Mouse (Mus musculus) adrenal gland, postnatal 10 days (tissue): ENCODE measurements around the gene Dnaaf3. TPM values are rescaled to one million over a fixed set of nuclear protein-coding genes. Genes with fewer than 3 reads are reported as not detected.
A peak's percentile ranks its signal among the peaks of the same experiment; 100 is the strongest.

ENCODE experiments used
- DNase-seq: peaks from one replicate; pipeline ENCODE4 v3.0.0; 2021; ENCODE audit warnings: mixed read lengths
- microRNA-seq: library from miRNA; unstranded; fragments of <30 nt; microRNA quantifications from one replicate; pipeline ENCODE4 v1.2.0, GENCODE M21; 2021
- total RNA-seq, 2 experiments: library from RNA; stranded (reverse); gene quantifications; 2 replicates each; pipeline ENCODE4 v1.2.3; 2021

Dnaaf3 gene
- total RNA-seq, 2 experiments from 2014 or later, result 0.60 to 1.1 TPM

DNA sequence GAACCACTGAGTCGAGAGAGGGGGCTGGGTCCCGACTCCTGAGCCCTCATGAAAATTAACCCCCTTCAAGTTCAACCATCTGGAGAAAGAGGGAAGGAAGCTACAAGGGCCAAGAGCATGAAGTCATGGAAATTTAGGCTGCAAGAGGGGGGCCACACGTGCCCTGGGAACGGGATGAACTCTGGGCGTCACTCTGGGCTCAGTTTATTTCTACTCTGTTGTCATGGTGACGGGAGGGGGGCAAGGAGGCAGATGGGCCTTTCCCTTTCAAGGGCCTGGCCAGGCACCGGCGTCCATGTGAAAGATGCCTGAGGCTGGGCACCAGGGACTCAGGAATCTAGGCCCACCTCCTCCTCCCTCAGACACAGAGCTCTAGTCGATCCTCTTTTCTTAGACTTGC is 34.0 kb downstream of the Dnaaf3 start:
- peak; percentile 57 for DNase-seq

DNA sequence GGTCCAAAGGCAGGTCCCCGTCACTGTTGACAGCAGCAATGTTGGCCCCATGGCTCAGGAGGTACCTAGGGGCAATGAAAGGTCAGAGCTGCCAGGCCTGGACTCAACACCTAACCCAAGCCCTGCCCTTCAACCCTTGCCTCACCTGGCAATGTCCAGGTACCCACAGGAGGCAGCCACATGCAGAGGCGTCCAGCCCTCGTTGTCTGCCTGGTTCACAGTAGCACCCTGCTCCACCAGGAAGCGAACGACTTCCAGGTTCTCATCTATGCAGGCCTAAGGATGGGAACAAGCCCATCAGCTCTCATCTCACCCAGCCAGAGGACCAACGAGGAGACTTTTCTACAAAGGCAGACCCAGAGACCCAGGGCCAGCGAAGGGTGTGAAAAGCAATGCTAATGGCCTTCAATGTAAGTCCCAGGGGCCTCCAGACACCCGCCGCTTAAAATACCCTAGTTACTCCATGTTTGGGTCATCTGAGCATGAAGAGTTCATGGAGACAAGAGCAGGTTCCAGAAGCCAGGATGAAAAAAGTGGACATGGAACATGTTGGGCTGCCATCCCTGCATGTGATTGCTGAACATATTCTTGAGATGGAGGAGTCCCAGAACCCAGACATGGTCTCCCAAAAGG is 34.9 kb downstream of the Dnaaf3 start:
- no peak for DNase-seq

DNA sequence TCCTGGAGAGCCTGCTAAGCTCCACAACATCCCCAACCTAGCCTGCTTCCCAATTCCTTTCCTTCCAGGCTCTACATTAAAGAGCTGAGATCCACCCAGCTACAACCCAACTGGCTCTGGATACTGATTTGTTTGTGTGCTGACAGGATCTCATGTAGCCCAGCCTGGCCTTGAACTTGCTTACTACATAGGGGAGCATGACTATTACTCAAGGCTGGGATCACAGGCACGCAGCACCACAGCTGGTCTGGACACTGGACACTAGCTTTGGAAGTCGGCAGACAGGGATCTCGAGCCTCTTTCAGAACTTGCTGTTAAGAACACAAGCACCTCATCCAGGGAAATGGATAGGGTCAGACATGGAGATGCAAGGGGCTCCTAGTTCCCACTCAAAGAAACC is 35.8 kb downstream of the Dnaaf3 start:
- DNase-seq, result no peak

DNA sequence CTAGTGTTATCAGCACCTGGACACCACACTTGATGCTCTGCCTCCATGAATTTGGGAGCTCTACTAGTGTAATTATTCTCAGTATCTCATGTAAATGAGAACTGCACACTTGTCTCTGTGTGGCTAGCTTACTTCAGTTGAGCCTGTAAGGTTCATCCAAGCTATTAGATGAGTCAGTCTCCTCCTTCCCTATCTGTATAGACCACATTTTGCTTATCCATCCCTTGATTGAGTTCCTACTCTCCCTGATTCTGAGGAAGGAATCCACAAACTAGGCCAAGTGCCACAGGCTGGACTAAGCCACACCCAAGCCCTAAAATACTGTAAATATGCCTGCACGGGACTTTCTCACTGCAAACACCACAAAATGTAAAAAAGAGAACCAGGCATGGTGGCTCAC is 38.3 kb downstream of the Dnaaf3 start:
- DNase-seq, result no peak

DNA sequence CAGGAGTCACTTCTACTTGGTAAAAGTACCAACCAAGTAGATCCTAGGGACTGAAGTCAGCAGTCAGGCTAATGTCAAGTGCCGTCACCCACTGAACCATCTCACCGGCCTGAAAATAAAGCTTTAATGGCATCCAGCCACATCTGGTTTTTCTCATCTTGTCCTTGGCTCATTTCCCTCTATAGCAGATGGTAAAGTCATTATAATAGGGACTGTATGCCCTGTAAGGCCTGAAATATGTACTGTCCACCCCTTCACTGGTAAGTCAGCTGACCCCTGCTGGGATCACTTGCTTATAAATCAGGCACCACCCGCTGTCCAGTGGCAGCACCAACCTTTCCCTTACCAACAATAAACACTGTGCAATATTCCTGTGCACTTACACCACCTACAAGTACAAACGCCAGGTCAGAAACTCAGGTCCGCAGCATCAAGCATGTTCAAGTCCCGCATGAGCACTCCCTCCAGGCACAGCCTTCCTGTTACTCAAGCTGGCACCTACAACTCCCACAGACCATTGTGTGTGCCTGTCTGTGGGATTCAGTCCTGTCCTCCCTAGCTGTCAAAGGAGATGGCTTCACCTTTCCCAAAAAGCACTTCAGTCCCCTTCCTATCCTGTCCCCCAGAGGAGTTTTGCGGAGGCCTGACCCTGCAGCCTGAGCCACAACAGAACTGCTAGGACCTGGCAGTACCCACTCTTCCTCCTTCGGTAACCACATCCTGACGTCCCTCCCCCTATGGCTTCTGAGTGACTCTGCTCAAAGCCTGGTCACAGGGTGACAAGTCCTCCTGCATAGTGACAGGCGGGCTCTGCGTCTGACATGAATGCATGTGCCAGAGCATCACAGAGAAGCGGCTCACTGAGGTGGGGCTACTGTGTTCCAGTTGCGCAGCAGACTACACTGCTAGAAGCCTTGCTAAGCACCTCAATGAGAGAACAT is 39.7 kb downstream of the Dnaaf3 start:
- DNase-seq, result no peak

DNA sequence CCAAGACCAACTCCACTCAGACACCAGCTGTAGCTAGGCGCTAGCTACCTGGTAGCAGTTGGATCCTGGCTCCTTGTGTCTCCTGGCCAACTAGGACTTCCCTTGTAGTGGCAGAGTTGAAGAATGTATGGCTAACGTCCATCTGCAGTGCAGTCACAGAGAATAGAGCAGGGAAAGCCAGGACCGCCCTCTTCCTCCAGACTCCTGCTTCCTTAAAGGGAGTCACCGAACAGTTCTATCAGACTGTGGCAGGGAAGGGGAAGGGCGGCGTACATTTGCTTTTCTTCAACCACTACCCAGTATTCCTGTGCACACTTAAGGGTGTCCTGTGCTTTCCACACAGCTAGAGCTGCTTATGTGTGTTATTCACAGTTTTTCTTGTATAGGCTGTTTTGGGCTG is 40.9 kb downstream of the Dnaaf3 start:
- DNase-seq, result no peak

DNA sequence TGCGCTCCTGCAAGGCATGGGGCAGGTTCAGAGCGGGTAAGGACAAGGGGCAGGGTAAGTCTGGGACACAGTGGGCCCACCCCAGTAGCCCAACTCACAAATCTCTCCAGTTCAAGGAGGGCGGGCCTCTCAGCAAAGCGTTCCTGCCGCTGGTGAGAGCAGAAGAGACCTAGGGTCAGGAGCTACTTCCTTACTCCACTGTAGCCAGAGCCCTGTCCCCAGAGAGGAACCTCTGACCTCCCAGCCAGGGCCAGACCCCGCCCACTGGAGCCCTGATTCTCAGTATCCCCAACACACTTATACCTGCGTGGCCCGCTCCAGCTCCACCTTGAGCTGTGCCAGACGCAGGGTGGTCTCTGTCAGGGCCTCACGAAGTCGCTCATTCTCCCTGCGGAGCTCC is 50.0 kb downstream of the Dnaaf3 start:
- DNase-seq, result no peak

DNA sequence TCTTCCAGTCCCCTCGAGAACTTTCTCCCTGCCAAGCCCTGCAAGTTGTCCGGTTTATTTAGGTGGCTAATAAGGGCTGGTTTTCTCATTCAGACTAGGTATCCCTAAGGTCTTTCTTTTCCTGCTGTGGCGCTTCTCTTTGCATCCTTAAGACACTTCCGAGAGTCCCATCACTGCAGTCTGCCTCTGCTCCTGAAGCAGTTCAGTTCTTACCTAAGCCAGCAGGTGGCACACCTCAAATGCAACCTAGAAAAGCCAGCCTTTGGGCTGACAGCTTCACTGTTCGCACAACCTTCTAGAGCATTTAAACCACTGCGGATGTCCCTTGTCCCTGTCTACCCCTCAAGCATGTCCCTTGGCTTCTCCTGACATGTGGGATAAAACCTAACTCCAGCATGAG is 52.6 kb downstream of the Dnaaf3 start:
- DNase-seq, result peak; percentile 42

DNA sequence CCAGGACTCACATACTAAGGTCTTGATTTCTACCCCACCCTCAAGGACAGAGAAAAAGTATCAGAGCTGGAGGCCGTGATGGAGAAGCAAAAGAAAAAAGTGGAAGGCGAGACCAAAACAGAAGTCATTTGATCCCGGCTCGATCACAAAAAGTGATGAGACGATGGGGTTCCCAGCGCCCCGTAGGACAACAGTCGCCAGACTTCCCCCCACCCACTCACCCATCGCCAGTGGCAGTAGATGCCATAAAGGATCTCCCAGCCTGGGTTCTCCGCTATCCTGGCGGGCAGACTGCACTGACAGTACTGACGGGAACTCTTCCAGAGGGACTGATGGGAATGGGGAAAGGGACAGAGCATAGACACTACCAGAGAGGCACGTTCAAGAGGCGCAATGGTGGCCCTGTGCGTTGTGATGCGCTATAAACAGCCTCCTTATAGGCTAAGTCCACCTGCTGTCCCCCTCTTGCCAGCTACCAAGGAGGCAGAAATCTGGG is 53.4 kb downstream of the Dnaaf3 start:
- DNase-seq, result no peak

DNA sequence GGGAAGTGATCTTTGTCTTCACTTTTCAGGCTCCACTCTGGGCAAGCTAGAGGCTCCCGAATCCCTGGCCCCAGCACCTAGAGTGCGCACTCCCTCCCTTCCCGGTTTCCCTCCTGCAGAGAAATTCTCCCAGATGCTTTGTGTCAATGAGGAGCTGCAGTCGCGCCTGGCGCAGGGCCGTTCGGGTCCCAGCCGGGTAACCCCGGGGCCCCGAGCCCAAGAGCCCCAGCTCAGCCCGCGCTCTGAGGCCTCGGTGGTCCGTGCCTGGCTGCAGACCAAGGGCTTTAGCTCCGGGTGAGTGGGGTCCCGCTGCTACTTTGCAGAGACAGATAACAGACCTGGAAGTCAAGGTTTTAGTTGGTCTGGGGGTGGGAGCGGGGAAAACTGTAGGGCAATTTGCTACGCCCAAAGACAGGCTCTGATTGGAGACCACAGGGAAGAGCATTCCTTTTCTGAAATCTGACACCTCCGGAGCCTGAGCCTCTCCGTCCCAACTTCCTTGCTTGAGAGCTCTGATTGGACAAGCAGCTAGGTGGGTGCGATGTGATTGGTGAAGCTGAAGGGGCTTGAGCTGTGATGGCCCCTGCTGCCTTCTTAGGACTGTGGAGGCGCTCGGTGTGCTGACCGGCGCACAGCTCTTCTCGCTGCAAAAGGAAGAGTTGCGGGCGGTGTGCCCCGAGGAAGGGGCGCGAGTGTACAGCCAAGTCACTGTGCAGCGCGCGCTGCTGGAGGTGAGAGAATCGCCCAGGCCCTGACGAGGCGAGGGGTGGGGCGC is 54.0 kb downstream of the Dnaaf3 start:
- peak; percentile 82 for DNase-seq

DNA sequence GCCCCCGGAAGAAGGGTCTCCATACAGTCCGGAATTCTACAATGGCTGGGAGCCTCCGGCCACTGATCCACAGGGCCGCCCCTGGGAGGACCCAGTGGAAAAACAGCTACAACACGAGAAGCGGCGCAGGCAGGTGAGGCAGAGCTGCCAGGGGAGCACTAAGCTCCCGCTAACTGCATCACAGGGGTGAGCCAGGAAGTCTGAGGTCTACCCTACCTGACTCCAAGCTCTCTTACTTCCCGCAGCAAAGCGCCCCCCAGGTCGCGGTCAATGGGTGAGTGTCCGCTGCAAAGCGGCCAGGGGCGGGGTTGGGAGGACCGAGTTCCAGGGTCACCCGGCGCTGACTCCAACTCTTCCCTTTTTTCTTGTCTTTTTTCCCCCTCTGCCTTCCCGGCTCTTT is 58.3 kb downstream of the Dnaaf3 start:
- DNase-seq, result no peak

Small RNAs within 50 kb of the gene (microRNA-seq; reads per million reads assigned to microRNA genes)
- gene Gm23577, result not detected

Other genes starting within 250 kb of the Dnaaf3 start
- under 1 TPM; 0.24 to 0.39 TPM for gene Ncr1, start 194.7 kb downstream of the Dnaaf3 start, total RNA-seq
- gene Gp6, start 134.7 kb downstream of the Dnaaf3 start, total RNA-seq, result under 1 TPM; 0.12 to 0.18 TPM
- gene Rdh13, start 86.8 kb downstream of the Dnaaf3 start, total RNA-seq, result 10 to 100 TPM; 30.9 to 38.2 TPM
- gene Eps8l1, start 71.8 kb downstream of the Dnaaf3 start, total RNA-seq, result 1 to 10 TPM; 2.1 to 7.1 TPM
- 10 to 100 TPM; 74.0 to 84.4 TPM for gene Ppp1r12c, start 30.8 kb downstream of the Dnaaf3 start, total RNA-seq
- 10 to 100 TPM; 17.3 to 93.6 TPM for gene Tnnt1, start 16.1 kb downstream of the Dnaaf3 start, total RNA-seq
- gene Tnni3, start 8.2 kb downstream of the Dnaaf3 start, total RNA-seq, result 1 to 10 TPM in 1 of 2 experiments, under 1 TPM in 1; 0.78 to 1.3 TPM
- 10 to 100 TPM in 1 of 2 experiments, 1 to 10 TPM in 1; 9.5 to 12.7 TPM for gene Syt5, start 15.1 kb upstream of the Dnaaf3 start, total RNA-seq
- not detected for gene Ptprh, start 71.6 kb upstream of the Dnaaf3 start, total RNA-seq
- gene Tmem86b, start 99.0 kb upstream of the Dnaaf3 start, total RNA-seq, result 10 to 100 TPM; 12.7 to 14.7 TPM
- 10 to 100 TPM; 74.0 to 83.3 TPM for gene Ppp6r1, start 126.6 kb upstream of the Dnaaf3 start, total RNA-seq
- 10 to 100 TPM; 36.1 to 36.7 TPM for gene Hspbp1, start 152.6 kb upstream of the Dnaaf3 start, total RNA-seq
- gene Brsk1, start 158.2 kb upstream of the Dnaaf3 start, total RNA-seq, result 10 to 100 TPM in 1 of 2 experiments, 1 to 10 TPM in 1; 7.5 to 11.8 TPM
- under 1 TPM; 0.21 to 0.27 TPM for gene Tmem150b, start 192.8 kb upstream of the Dnaaf3 start, total RNA-seq
- gene Kmt5c, start 207.7 kb upstream of the Dnaaf3 start, total RNA-seq, result 10 to 100 TPM; 54.5 to 98.2 TPM
- gene Cox6b2, start 220.6 kb upstream of the Dnaaf3 start, total RNA-seq, result 10 to 100 TPM; 28.5 to 39.2 TPM
- not detected for gene Fam71e2, start 238.8 kb upstream of the Dnaaf3 start, total RNA-seq